Mouse (Mus musculus) MEL (cell line): ENCODE data around the gene Pusl1. TPM values are rescaled to one million over a fixed set of nuclear protein-coding genes. Genes with fewer than 3 reads are reported as not detected.

Experiments used
- DNase-seq: peaks from one replicate; pipeline ENCODE4 v3.0.0; 2011; ENCODE audit warnings: low read depth, low spot score
- H3K27ac ChIP-seq: 2 replicates; pipeline ENCODE4 v1.5.1; 2012; ENCODE audit warnings: low read depth, mild to moderate bottlenecking, control low read depth, low read length, moderate library complexity; ENCODE audit not compliant: control insufficient read depth
- H3K27me3 ChIP-seq, 2 experiments: fragments of 150-350 bp in 1 of 2; sonication (generic) in 1 of 2; 2 replicates each; pipeline ENCODE4 v1.6.1; 2012; ENCODE audit warnings: low read length in 2 of 2, mild to moderate bottlenecking in 2 of 2, improper control_type of control experiment in 1 of 2, moderate library complexity in 1 of 2; ENCODE audit not compliant: insufficient read depth in 2 of 2, control insufficient read depth in 1 of 2
- H3K36me3 ChIP-seq, 2 experiments: 2 replicates each; pipeline ENCODE4 v1.6.1; 2012 to 2014; ENCODE audit warnings: low read length in 2 of 2, improper control_type of control experiment in 1 of 2, inconsistent platforms in 1 of 2, mild to moderate bottlenecking in 1 of 2; ENCODE audit not compliant: insufficient read depth in 2 of 2, control insufficient read depth in 1 of 2
- H3K4me1 ChIP-seq, 2 experiments: fragments of 150-350 bp in 1 of 2; sonication (generic) in 1 of 2; 2 replicates each; pipeline ENCODE4 v1.6.1; 2012; ENCODE audit warnings: low read length in 2 of 2, improper control_type of control experiment in 1 of 2, mild to moderate bottlenecking in 1 of 2; ENCODE audit not compliant: insufficient read depth in 2 of 2, control insufficient read depth in 1 of 2
- H3K4me3 ChIP-seq, 2 experiments: fragments of 150-350 bp in 1 of 2; sonication (generic) in 1 of 2; 2 replicates each; pipeline ENCODE4 v1.5.1; 2012; ENCODE audit warnings: low read depth in 2 of 2, low read length in 2 of 2, mild to moderate bottlenecking in 2 of 2, moderate library complexity in 2 of 2, control low read depth in 1 of 2, improper control_type of control experiment in 1 of 2; ENCODE audit not compliant: control insufficient read depth in 1 of 2, insufficient read depth in 1 of 2
- H3K79me2 ChIP-seq: 2 replicates; pipeline ENCODE4 v1.6.1; 2012; ENCODE audit warnings: mild to moderate bottlenecking, low read length, moderate library complexity; ENCODE audit not compliant: control insufficient read depth, poor library complexity, insufficient read depth
- H3K9ac ChIP-seq: 2 replicates; pipeline ENCODE4 v1.6.1; 2012; ENCODE audit warnings: low read depth, mild to moderate bottlenecking, control low read depth, low read length, moderate library complexity; ENCODE audit not compliant: control insufficient read depth, poor library complexity, severe bottlenecking
- H3K9me3 ChIP-seq: fragments of 150-350 bp; sonication (generic); replicated peaks from 2 replicates; pipeline ENCODE4 v1.6.1; 2012; ENCODE audit warnings: mild to moderate bottlenecking, low read length, improper control_type of control experiment, moderate library complexity; ENCODE audit not compliant: insufficient read depth
- BHLHE40 ChIP-seq: IDR thresholded peaks from 2 replicates; pipeline ENCODE4 v1.6.1; 2012; ENCODE audit warnings: low read depth, mild to moderate bottlenecking, inconsistent platforms, low read length, improper control_type of control experiment, borderline replicate concordance
- CHD2 ChIP-seq: IDR thresholded peaks from 2 replicates; pipeline ENCODE4 v1.6.1; 2011; ENCODE audit warnings: low read length, improper control_type of control experiment
- CTCF ChIP-seq, 3 experiments: IDR thresholded peaks in 2 of 3; conservative IDR thresholded peaks in 1 of 3; 2 replicates each; pipeline ENCODE4 v1.5.1; 2011 to 2012; ENCODE audit warnings: low read length in 3 of 3, low read depth in 2 of 3, mild to moderate bottlenecking in 2 of 3, improper control_type of control experiment in 1 of 3, inconsistent platforms in 1 of 3, mixed read lengths in 1 of 3, moderate library complexity in 1 of 3; ENCODE audit not compliant: control insufficient read depth in 1 of 3, insufficient read depth in 1 of 3, poor library complexity in 1 of 3, severe bottlenecking in 1 of 3
- EP300 ChIP-seq, 2 experiments: IDR thresholded peaks; 2 replicates each; pipeline ENCODE4 v1.6.1; 2011; ENCODE audit warnings: improper control_type of control experiment in 2 of 2, low read length in 2 of 2, low read depth in 1 of 2, mild to moderate bottlenecking in 1 of 2
- GABPA ChIP-seq: IDR thresholded peaks from 2 replicates; pipeline ENCODE4 v1.6.1; 2012; ENCODE audit warnings: low read depth, mild to moderate bottlenecking, inconsistent platforms, low read length, improper control_type of control experiment, moderate library complexity
- MAFK ChIP-seq: IDR thresholded peaks from 2 replicates; pipeline ENCODE4 v1.6.1; 2011; ENCODE audit warnings: low read depth, mild to moderate bottlenecking, low read length, improper control_type of control experiment, borderline replicate concordance
- MAX ChIP-seq: IDR thresholded peaks from 2 replicates; pipeline ENCODE4 v1.6.1; 2011; ENCODE audit warnings: low read length, improper control_type of control experiment
- MEF2A ChIP-seq: IDR thresholded peaks from 2 replicates; pipeline ENCODE4 v1.6.1; 2014; ENCODE audit warnings: low read depth, mild to moderate bottlenecking, inconsistent platforms, low read length, improper control_type of control experiment; ENCODE audit not compliant: poor library complexity, insufficient replicate concordance, severe bottlenecking; ENCODE audit errors: extremely low read depth
- MXI1 ChIP-seq: IDR thresholded peaks from 2 replicates; pipeline ENCODE4 v1.6.1; 2011; ENCODE audit warnings: mild to moderate bottlenecking, low read depth, low read length, improper control_type of control experiment
- MYB ChIP-seq: IDR thresholded peaks from 2 replicates; pipeline ENCODE4 v1.6.1; 2011; ENCODE audit warnings: mild to moderate bottlenecking, low read depth, low read length, improper control_type of control experiment
- MYC ChIP-seq: IDR thresholded peaks from 2 replicates; pipeline ENCODE4 v1.6.1; 2011; ENCODE audit warnings: low read depth, mild to moderate bottlenecking, low read length, improper control_type of control experiment, moderate library complexity
- NELFE ChIP-seq: IDR thresholded peaks from 2 replicates; pipeline ENCODE4 v1.6.1; 2011; ENCODE audit warnings: low read depth, low read length, improper control_type of control experiment
- NRF1 ChIP-seq: IDR thresholded peaks from 2 replicates; pipeline ENCODE4 v1.6.1; 2014; ENCODE audit warnings: low read depth, mild to moderate bottlenecking, inconsistent platforms, low read length, improper control_type of control experiment, moderate library complexity; ENCODE audit not compliant: poor library complexity, insufficient read depth, severe bottlenecking
- POLR2A ChIP-seq, 2 experiments: IDR thresholded peaks; 2 replicates each; pipeline ENCODE4 v1.6.1; 2011 to 2012; ENCODE audit warnings: low read length in 2 of 2, mild to moderate bottlenecking in 2 of 2, control low read depth in 1 of 2, improper control_type of control experiment in 1 of 2, low read depth in 1 of 2, moderate library complexity in 1 of 2; ENCODE audit not compliant: control insufficient read depth in 1 of 2, insufficient read depth in 1 of 2, poor library complexity in 1 of 2
- POLR2AphosphoS2 ChIP-seq: IDR thresholded peaks from 2 replicates; pipeline ENCODE4 v1.6.1; 2011; ENCODE audit warnings: low read length, improper control_type of control experiment
- RAD21 ChIP-seq: IDR thresholded peaks from 2 replicates; pipeline ENCODE4 v1.6.1; 2011; ENCODE audit warnings: mild to moderate bottlenecking, low read depth, low read length, improper control_type of control experiment
- RCOR1 ChIP-seq: IDR thresholded peaks from 2 replicates; pipeline ENCODE4 v1.6.1; 2012; ENCODE audit warnings: low read depth, mild to moderate bottlenecking, inconsistent platforms, low read length, improper control_type of control experiment
- SMC3 ChIP-seq: IDR thresholded peaks from 2 replicates; pipeline ENCODE4 v1.6.1; 2011; ENCODE audit warnings: low read depth, low read length, improper control_type of control experiment
- TAL1 ChIP-seq: IDR thresholded peaks from 2 replicates; pipeline ENCODE4 v1.6.1; 2012; ENCODE audit warnings: mild to moderate bottlenecking, inconsistent platforms, low read length, moderate library complexity, mixed read lengths
- TBP ChIP-seq: IDR thresholded peaks from 2 replicates; pipeline ENCODE4 v1.8.0; 2011; ENCODE audit warnings: low read depth, low read length, improper control_type of control experiment
- UBTF ChIP-seq: IDR thresholded peaks from 2 replicates; pipeline ENCODE4 v1.6.1; 2012; ENCODE audit warnings: low read depth, mild to moderate bottlenecking, inconsistent platforms, low read length, improper control_type of control experiment, moderate library complexity, borderline replicate concordance; ENCODE audit not compliant: insufficient read depth
- ZC3H11A ChIP-seq: IDR thresholded peaks from 2 replicates; pipeline ENCODE4 v1.6.1; 2012; ENCODE audit warnings: low read depth, mild to moderate bottlenecking, inconsistent platforms, low read length, improper control_type of control experiment
- polyA plus RNA-seq, 2 experiments: library from polyadenylated mRNA; stranded (reverse) in 1 of 2; unstranded in 1 of 2; fragments of >175 nt in 1 of 2; fragments of >200 nt in 1 of 2; gene quantifications; 2 replicates each; pipeline versions ENCODE4 v1.2.1 to v1.2.4; 2012; ENCODE audit warnings: low replicate concordance in 2 of 2, low read depth in 1 of 2; ENCODE audit not compliant: insufficient read length in 2 of 2, insufficient read depth in 1 of 2, missing spikeins in 1 of 2
- total RNA-seq: library from RNA; depleted of rRNA; stranded (reverse); fragments of 300-350 nt; gene quantifications from 2 replicates; pipeline ENCODE4 v1.2.3, GENCODE M21; 2012

Gene Pusl1
- total and polyA plus RNA-seq, 3 experiments: 65.2 to 68.4 TPM; not detected in 1

DNA sequence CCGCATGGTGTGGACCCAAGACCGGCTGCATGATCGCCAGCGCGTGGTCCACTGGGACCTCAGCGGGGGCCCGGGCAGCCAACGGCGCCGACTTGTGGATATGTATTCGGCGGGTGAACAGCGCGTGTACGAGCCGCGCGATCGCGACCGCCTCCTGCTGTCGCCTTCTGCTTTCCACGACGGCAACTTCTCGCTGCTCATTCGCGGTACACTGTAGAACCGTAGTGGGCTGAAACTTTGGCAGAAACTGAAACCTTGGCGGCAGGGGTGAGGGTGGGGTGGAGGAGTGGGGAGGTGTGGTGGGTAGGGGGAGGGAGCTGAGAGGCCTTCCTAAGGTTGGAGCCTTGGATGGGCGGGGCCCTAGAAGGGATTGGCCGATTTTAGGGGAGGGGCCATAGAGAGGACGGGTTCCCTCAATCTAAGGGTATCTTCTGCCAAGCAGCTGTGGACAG, 50.6 kb downstream of the Pusl1 start (continued):
- peak; percentile 17; the same call in 1 of the 2 replicates for TF ChIP-seq MAX
- peak; percentile 11; the same call in 1 of the 2 replicates for TF ChIP-seq TBP
- peak; percentile 43 to 64; a peak in 1 of 4 replicates for TF ChIP-seq POLR2A (IDR thresholded peaks at IDR 0.05; ENCODE audit: control insufficient read depth in 1 of 2, insufficient read depth in 1 of 2, low read depth in 1 of 2, low read length in 2 of 2, poor library complexity in 1 of 2)
- TF ChIP-seq GABPA: no peak
- no peak for TF ChIP-seq TAL1
- no peak for TF ChIP-seq BHLHE40
- no peak for TF ChIP-seq UBTF
- no peak for TF ChIP-seq CHD2
- peak; percentile 40; the same call in 1 of the 2 replicates for TF ChIP-seq NELFE
- no peak for TF ChIP-seq MAFK
- no peak for TF ChIP-seq MEF2A
- TF ChIP-seq SMC3: 0 out of 2 replicates have a peak, but pooled peaks have one; percentile 6
- TF ChIP-seq ZC3H11A: no peak

DNA sequence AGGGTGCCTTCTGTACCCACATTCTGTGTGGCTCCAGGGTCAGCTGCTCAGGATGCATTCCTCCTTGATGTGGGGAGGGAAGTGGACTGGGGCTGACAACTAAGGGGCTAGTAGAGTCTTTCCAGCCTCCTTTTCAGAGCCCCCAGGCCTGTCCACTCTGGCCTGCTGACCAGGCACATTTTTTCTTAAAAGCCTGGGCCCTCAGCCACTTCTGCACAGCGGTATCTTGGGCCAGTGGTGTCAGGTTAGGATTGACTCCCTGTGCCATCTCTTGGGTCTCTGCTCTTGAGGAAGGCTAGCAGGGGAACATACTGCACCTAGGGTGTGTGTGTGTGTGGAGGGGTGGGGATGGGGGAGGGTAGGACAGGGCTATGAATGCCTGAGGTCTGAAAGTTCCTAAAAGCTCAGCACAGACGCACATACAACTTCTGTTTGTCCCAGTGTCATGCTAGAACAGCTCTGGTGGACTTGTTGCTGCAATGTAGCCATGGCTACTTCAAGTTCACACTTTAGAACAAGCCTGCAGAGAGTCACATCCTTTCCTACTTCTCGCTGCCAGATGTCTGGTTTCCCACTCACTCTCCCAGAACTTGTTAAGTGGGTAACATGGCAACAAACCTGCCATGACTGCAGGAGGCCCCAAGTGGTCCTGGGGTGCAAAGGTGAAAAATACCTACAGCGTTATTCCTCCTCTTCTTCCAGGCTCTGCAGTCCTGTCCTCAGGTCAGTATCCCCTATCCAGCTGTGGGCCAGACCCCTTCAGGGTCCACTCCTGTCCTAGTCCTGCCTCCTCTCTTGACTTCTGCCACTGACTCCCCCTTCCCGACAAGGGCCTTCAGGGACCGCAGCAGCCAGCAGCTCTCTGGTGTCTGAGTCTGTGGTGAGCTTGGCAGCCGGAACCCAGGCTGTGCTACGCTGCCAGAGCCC, 51.2 kb downstream of the Pusl1 start:
- no peak for TF ChIP-seq CTCF (IDR thresholded peaks at IDR 0.05 in 2 of 3, conservative IDR thresholded peaks at IDR 0.05 in 1 of 3; ENCODE audit: control insufficient read depth in 1 of 3, insufficient read depth in 1 of 3, low read depth in 2 of 3, low read length in 3 of 3, poor library complexity in 1 of 3, severe bottlenecking in 1 of 3)
- TF ChIP-seq TAL1: no peak
- 0 out of 2 replicates have a peak, but pooled peaks have one; percentile 13 for TF ChIP-seq MAX
- peaks cover 2% of the 10 kb centered on the region; the same call in 1 of the 2 replicates for H3K79me2 ChIP-seq
- H3K4me1 ChIP-seq: 0 out of 4 replicates have a peak, but pooled peaks cover 0 to 3% of the 10 kb centered on the region in 2 experiments
- H3K4me3 ChIP-seq: peak overlapping the region; percentile 78 to 91
- no peaks in the 10 kb centered on the region; a peak in 1 of 4 replicates for H3K36me3 ChIP-seq
- DNase-seq: peak; percentile 52
- H3K9ac ChIP-seq: peak overlapping the region; percentile 83
- peak overlapping the region; percentile 38; the same call in 1 of the 2 replicates for H3K27ac ChIP-seq
- no peaks in the 10 kb centered on the region for H3K9me3 ChIP-seq
- H3K27me3 ChIP-seq: no peaks in the 10 kb centered on the region

DNA sequence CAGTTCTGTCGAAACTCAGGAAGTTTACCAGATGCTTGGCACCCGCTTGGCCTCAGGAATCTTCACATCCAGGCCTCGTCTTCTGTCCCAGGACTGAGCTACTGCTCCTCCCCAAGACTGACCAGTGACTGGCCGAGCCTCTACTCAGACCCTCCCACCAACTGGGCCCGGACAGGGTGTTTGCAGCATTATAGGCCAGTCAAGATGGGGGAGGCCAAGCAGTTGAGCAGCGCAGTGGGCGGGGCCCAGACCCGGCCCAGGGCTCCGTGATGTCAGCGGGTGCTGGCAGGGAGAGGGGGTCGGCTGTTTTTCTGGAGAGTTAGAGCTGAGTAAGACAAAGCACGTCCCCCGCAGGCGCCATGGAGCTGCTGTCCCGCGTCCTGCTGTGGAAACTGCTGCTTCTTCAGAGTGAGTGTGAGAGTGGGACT, 52.1 kb downstream of the Pusl1 start, which contains the start of gene Mxra8:
TSS of gene Mxra8 (plus strand) at position 198 of the 428 bp plus-strand sequence.
- Histone ChIP-seq H3K36me3 (no peaks in the 10 kb centered on the region; a peak in 1 of 4 replicates), H3K9me3 (no peaks in the 10 kb centered on the region), H3K27ac (0 out of 2 replicates have a peak within 1 kb of the TSS, but pooled peaks have one; percentile 38), H3K79me2 (peaks cover 2% of the 10 kb centered on the region; the same call in 1 of the 2 replicates)
- no peak for DNase-seq
- no peak for TF ChIP-seq NRF1
- TF ChIP-seq GABPA: no peak
- no peak for TF ChIP-seq TBP
- no peak for TF ChIP-seq CTCF (IDR thresholded peaks at IDR 0.05 in 2 of 3, conservative IDR thresholded peaks at IDR 0.05 in 1 of 3; ENCODE audit: control insufficient read depth in 1 of 3, insufficient read depth in 1 of 3, low read depth in 2 of 3, low read length in 3 of 3, poor library complexity in 1 of 3, severe bottlenecking in 1 of 3)
- no peak for TF ChIP-seq MYB
- TF ChIP-seq RCOR1: no peak
- TF ChIP-seq RAD21: no peak
- TF ChIP-seq POLR2AphosphoS2: no peak
- no peak for TF ChIP-seq EP300 (IDR thresholded peaks at IDR 0.05; ENCODE audit: low read depth in 1 of 2, low read length in 2 of 2)
- no peak for TF ChIP-seq MYC
- TF ChIP-seq MAFK: no peak
- no peak for TF ChIP-seq MXI1
- TF ChIP-seq, all 39 proteins: peak for 0
- no peaks in the 10 kb centered on the region for H3K27me3 ChIP-seq
- peak within 1 kb of the TSS; percentile 83 for H3K9ac ChIP-seq
- H3K4me1 ChIP-seq: 0 out of 4 replicates have a peak, but pooled peaks cover 0 to 3% of the 10 kb centered on the region in 2 experiments
- peak within 1 kb of the TSS; percentile 78 to 91 for H3K4me3 ChIP-seq
